Mouse (Mus musculus) testis, adult 2 months (tissue): Measurements from ENCODE around the gene Gm49384.

Source experiments
- CTCF ChIP-seq: fragments of 200-500 bp; IDR thresholded peaks from 2 replicates; pipeline ENCODE4 v1.5.1; 2012; ENCODE audit warnings: low read depth, mild to moderate bottlenecking, inconsistent platforms, low read length, moderate library complexity; ENCODE audit not compliant: control insufficient read depth, insufficient read depth, insufficient replicate concordance
- POLR2A ChIP-seq: fragments of 200-500 bp; IDR thresholded peaks from 2 replicates; pipeline ENCODE4 v1.6.1; 2012; ENCODE audit warnings: low read depth, mild to moderate bottlenecking, inconsistent platforms, low read length, moderate library complexity; ENCODE audit not compliant: control insufficient read depth

DNA sequence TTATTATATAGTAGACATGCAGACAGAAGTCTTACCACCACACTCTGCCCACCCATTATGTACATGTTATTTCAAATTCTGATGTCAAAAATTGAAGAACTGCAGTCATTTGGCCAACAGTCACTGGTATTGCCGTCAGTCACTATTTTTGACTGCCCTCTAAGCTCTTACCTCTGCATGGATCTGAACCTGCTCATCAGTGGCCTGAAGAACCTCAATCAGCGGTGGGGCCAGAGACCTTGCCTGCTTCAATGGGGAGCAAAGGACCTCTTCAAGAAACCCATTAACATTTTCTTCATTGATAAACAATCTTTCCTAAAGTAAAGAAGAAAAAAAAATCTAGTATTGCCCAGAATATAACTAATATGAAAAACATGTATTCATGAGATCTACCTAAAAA, 11.4 kb downstream of the Gm49384 start:
- no peak for TF ChIP-seq POLR2A
- TF ChIP-seq CTCF = no peak
